Mouse (Mus musculus) lung, embryonic 14.5 days (tissue): Measurements from ENCODE around the gene Gm11214. TPM values are rescaled to one million over a fixed set of nuclear protein-coding genes. Genes with fewer than 3 reads are reported as not detected.

Experiments used
- ATAC-seq: fragments of 200-750 bp; cut with Nextera tagmentation; 2 replicates; pipeline ENCODE4 v1.8.0; 2017; ENCODE audit warnings: mild to moderate bottlenecking, moderate TSS enrichment, moderate library complexity; ENCODE audit not compliant: insufficient read depth
- DNase-seq: peaks from one replicate; pipeline ENCODE4 v3.0.0-alpha.2; 2015
- H3K27ac ChIP-seq: fragments of 300-500 bp; sonication (generic); 2 replicates; pipeline ENCODE4 v1.5.1; 2014; ENCODE audit warnings: low read depth, mild to moderate bottlenecking, moderate library complexity
- H3K27me3 ChIP-seq: fragments of 300-500 bp; sonication (generic); 2 replicates; pipeline ENCODE4 v1.6.1; 2014; ENCODE audit warnings: low read length, control low read depth; ENCODE audit not compliant: insufficient read depth
- H3K36me3 ChIP-seq: fragments of 300-500 bp; sonication (generic); 2 replicates; pipeline ENCODE4 v1.6.1; 2014; ENCODE audit warnings: control low read depth; ENCODE audit not compliant: insufficient read depth
- H3K4me1 ChIP-seq: fragments of 300-500 bp; sonication (generic); 2 replicates; pipeline ENCODE4 v1.6.1; 2014; ENCODE audit warnings: antibody characterized with exemption, control low read depth; ENCODE audit not compliant: insufficient read depth
- H3K4me2 ChIP-seq: fragments of 300-500 bp; sonication (generic); 2 replicates; pipeline ENCODE4 v1.6.1; 2014; ENCODE audit warnings: mild to moderate bottlenecking
- H3K4me3 ChIP-seq: fragments of 300-500 bp; sonication (generic); 2 replicates; pipeline ENCODE4 v1.5.1; 2014; ENCODE audit warnings: low read depth, low read length
- H3K9ac ChIP-seq: fragments of 300-500 bp; sonication (generic); 2 replicates; pipeline ENCODE4 v1.6.1; 2014
- H3K9me3 ChIP-seq: fragments of 300-500 bp; sonication (generic); 2 replicates; pipeline ENCODE4 v1.6.1; 2016; ENCODE audit warnings: low read depth, low read length, control low read depth
- CTCF ChIP-seq: IDR thresholded peaks from 2 replicates; pipeline ENCODE4 v1.5.1; 2016; ENCODE audit warnings: antibody characterized with exemption, low read depth
- WGBS: fragments of 180-500 bp; shearing (Covaris S2); extraction: QIAGEN DNeasy Blood & Tissue Kit; methylation state at CpG from one replicate; pipeline ENCODE4 v1.1.7; 2014; 5-methylcytosine and 5-hydroxymethylcytosine counted together
- polyA plus RNA-seq: library from polyadenylated mRNA; unstranded; fragments of >200 nt; fragmentation: Nextera tagmentation; extraction: Ambion mirVana; gene quantifications from 2 replicates; pipeline ENCODE4 v1.2.1, GENCODE M21; 2014

The Gm11214 gene
- polyA plus RNA-seq, 1 experiment from 2014 or later, result not detected

- H3K9ac ChIP-seq, result no peak overlapping the region
- DNase-seq (no peak), ATAC-seq (no peak)
- no peak overlapping the region for H3K4me2 ChIP-seq
- TF ChIP-seq CTCF, result no peak
- no peak overlapping the region for H3K4me3 ChIP-seq
- H3K4me1 ChIP-seq, result no peaks in the 10 kb centered on the region
- H3K9me3 ChIP-seq, result no peaks in the 10 kb centered on the region
- no peak overlapping the region for H3K27ac ChIP-seq
- 88% methylated on average over 1 of the region's 1 CpGs for WGBS
- H3K27me3 ChIP-seq, result no peaks in the 10 kb centered on the region
- H3K36me3 ChIP-seq, result no peaks in the 10 kb centered on the region
These were observed 1.8 kb downstream of the Gm11214 start for GRCm38 (mm10) chr4:63661426-63661825.

- H3K9ac ChIP-seq, result no peak overlapping the region
- no peak overlapping the region for H3K27ac ChIP-seq
- no peak for DNase-seq
- H3K27me3 ChIP-seq, result no peaks in the 10 kb centered on the region
- WGBS, result 86% methylated on average over 1 of the region's 1 CpGs
- no peaks in the 10 kb centered on the region for H3K4me1 ChIP-seq
- no peaks in the 10 kb centered on the region for H3K9me3 ChIP-seq
- H3K4me2 ChIP-seq, result no peak overlapping the region
- H3K4me3 ChIP-seq, result no peak overlapping the region
- H3K36me3 ChIP-seq, result no peaks in the 10 kb centered on the region
- no peak for ATAC-seq
- no peak for TF ChIP-seq CTCF
These were observed 3.4 kb downstream of the Gm11214 start for GRCm38 (mm10) chr4:63659775-63660174.

- no peaks in the 10 kb centered on the region for H3K27me3 ChIP-seq
- H3K9ac ChIP-seq, result no peak overlapping the region
- WGBS, result 30% methylated on average over 4 of the region's 4 CpGs
- H3K36me3 ChIP-seq, result no peaks in the 10 kb centered on the region
- TF ChIP-seq CTCF, result no peak
- H3K4me3 ChIP-seq, result no peak overlapping the region
- H3K4me2 ChIP-seq, result no peak overlapping the region
- DNase-seq, result no peak
- no peak for ATAC-seq
- no peak overlapping the region for H3K27ac ChIP-seq
- no peaks in the 10 kb centered on the region for H3K9me3 ChIP-seq
- no peaks in the 10 kb centered on the region for H3K4me1 ChIP-seq
These were observed 4.1 kb downstream of the Gm11214 start for GRCm38 (mm10) chr4:63659086-63659485.

- peak; percentile 49 for TF ChIP-seq CTCF
- H3K27me3 ChIP-seq, result no peaks in the 10 kb centered on the region
- 35% methylated on average over 1 of the region's 1 CpGs for WGBS
- H3K27ac ChIP-seq, result no peak overlapping the region
- peak; percentile 3 for DNase-seq
- no peak overlapping the region for H3K4me3 ChIP-seq
- H3K4me2 ChIP-seq, result no peak overlapping the region
- H3K4me1 ChIP-seq, result no peaks in the 10 kb centered on the region
- no peaks in the 10 kb centered on the region for H3K36me3 ChIP-seq
- H3K9ac ChIP-seq, result no peak overlapping the region
- no peak for ATAC-seq
- no peaks in the 10 kb centered on the region for H3K9me3 ChIP-seq
These were observed 8.8 kb downstream of the Gm11214 start for GRCm38 (mm10) chr4:63654381-63654780.

- DNase-seq, result no peak
- no peak for TF ChIP-seq CTCF
- no peaks in the 10 kb centered on the region for H3K4me1 ChIP-seq
- no peaks in the 10 kb centered on the region for H3K27me3 ChIP-seq
- H3K27ac ChIP-seq, result no peak overlapping the region
- H3K36me3 ChIP-seq, result no peaks in the 10 kb centered on the region
- no peak for ATAC-seq
- no peak overlapping the region for H3K4me2 ChIP-seq
- no peaks in the 10 kb centered on the region for H3K9me3 ChIP-seq
- no peak overlapping the region for H3K4me3 ChIP-seq
- H3K9ac ChIP-seq, result no peak overlapping the region
These were observed 19.0 kb downstream of the Gm11214 start for GRCm38 (mm10) chr4:63643956-63644726.

GRCm38 (mm10) chr4:63639842-63640241 is 23.3 kb downstream of the Gm11214 start:
- H3K9ac ChIP-seq, result no peak overlapping the region
- no peak for TF ChIP-seq CTCF
- DNase-seq (no peak), ATAC-seq (no peak)
- no peaks in the 10 kb centered on the region for H3K9me3 ChIP-seq
- H3K36me3 ChIP-seq, result no peaks in the 10 kb centered on the region
- WGBS, result 45% methylated on average over 2 of the region's 2 CpGs
- H3K4me1 ChIP-seq, result no peaks in the 10 kb centered on the region
- H3K4me3 ChIP-seq, result no peak overlapping the region
- no peaks in the 10 kb centered on the region for H3K27me3 ChIP-seq
- H3K27ac ChIP-seq, result no peak overlapping the region
- no peak overlapping the region for H3K4me2 ChIP-seq

- no peak for TF ChIP-seq CTCF
- no peak overlapping the region for H3K9ac ChIP-seq
- no peaks in the 10 kb centered on the region for H3K36me3 ChIP-seq
- H3K4me1 ChIP-seq, result no peaks in the 10 kb centered on the region
- no peak overlapping the region for H3K4me2 ChIP-seq
- ATAC-seq (no peak), DNase-seq (no peak)
- no peaks in the 10 kb centered on the region for H3K27me3 ChIP-seq
- no peak overlapping the region for H3K4me3 ChIP-seq
- H3K9me3 ChIP-seq, result no peaks in the 10 kb centered on the region
- WGBS, result 65% methylated on average over 1 of the region's 1 CpGs
- H3K27ac ChIP-seq, result no peak overlapping the region
These were observed 24.6 kb downstream of the Gm11214 start for GRCm38 (mm10) chr4:63638603-63639002.
